Mouse (Mus musculus) mouse trophoblast stem cell (cell line): ENCODE measurements around the gene Mrps2.
"Not testable (repeated sequence)": the region's sequence is repeated elsewhere in the genome, so short reads cannot be mapped to it uniquely, and the experiment has no call there.

Source experiments
- in situ Hi-C, 2 experiments: fragments of 300-500 bp; cut with MseI, MboI; formaldehyde crosslinking; loops; 2 replicates in 1 of 2; 3 replicates in 1 of 2; pipeline ENCODE4 v1.15.1; 2025

Mrps2 gene

DNA sequence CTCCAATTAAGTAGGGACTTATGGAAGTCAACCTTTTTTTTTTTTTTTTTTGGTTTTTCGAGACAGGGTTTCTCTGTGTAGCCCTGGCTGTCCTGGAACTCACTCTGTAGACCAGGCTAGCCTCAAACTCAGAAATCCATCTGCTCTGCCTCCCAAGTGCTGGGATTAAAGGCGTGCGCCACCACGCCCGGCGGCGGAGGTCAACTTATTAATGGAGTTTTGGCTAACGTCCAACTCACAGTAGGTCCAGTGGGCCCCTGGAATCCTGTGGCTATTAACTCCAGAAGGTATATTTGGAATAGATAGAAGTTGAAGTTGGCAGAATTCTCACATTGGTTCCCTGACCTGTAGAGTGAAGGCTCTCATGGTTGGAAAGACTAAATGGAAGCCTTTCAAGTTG is 4.1 kb downstream of the Mrps2 start:
- in situ Hi-C loops: not testable (repeated sequence)

DNA sequence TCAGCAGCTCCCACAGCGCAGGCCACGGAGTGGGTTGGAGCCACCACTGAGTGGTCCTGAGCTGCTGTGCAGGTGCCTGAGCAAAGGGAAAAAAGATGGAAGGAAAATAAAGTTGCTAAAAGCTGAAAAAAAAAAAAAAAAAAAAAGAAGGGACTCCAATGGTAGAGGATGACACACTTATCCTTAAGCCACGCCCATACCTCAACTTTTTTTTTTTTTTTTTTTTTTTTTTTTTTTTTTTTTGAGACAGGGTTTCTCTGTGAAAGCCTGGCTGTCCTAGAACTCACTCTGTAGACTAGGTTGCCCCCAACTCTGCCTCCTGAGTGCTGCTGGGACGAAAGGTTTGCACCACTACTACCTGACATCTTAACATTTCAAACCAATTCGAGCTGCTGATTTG is 10.1 kb downstream of the Mrps2 start:
- in situ Hi-C loops: not testable (repeated sequence)

- in situ Hi-C loops: no loop called here
Observed at GRCm38 (mm10) chr2:28479208-28480204, 11.6 kb downstream of the Mrps2 start.

DNA sequence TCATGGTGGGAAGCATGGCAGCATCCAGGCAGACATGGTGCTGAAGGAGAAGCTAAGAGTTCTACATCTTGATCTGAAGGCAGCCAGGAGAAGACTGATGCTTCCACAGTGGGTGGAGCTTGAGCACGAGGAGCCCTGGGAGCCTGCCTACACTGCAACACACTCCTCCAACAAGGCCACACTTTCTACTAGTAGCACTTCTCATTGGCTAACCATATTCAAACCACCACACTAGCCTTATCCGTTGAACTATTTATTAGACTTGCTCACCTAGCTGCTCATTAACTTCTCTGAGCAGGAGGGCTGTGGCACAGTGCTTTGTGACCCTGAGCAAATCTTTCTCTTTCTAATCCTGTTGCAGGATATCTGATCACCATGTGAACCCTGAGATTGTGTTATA is 16.0 kb downstream of the Mrps2 start:
- in situ Hi-C loops: no loop called here

GRCm38 (mm10) chr2:28494521-28494920 is 26.7 kb downstream of the Mrps2 start:
- in situ Hi-C loops: no loop called here

GRCm38 (mm10) chr2:28495207-28495756 is 27.4 kb downstream of the Mrps2 start:
- in situ Hi-C loops: no loop called here

GRCm38 (mm10) chr2:28495801-28496595 is 28.1 kb downstream of the Mrps2 start:
- in situ Hi-C loops: no loop called here

- in situ Hi-C loops: no loop called here
Observed at GRCm38 (mm10) chr2:28496671-28497070, 28.8 kb downstream of the Mrps2 start, which contains the start of gene Gbgt1. Gbgt1 (plus strand) TSS chr2:28496891.

DNA sequence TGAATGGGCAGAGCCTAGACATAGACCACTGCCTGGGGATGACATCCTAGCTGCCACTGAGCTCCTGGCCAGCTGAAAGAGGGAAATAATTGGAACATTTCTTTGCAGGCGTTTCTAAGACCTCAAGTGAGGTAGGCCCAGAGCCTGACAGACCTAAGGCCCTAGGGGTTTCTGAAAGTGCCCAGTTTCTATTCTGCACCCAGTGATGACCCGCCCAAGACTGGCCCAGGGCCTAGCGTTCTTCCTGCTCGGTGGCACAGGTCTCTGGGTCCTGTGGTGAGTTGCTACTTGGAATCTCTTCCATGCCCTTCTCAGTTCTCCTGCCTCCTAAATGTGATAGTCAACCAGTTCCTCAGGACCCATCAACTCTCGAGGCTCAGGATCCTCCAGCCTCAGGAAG is 29.7 kb downstream of the Mrps2 start:
- in situ Hi-C loops: no loop called here

DNA sequence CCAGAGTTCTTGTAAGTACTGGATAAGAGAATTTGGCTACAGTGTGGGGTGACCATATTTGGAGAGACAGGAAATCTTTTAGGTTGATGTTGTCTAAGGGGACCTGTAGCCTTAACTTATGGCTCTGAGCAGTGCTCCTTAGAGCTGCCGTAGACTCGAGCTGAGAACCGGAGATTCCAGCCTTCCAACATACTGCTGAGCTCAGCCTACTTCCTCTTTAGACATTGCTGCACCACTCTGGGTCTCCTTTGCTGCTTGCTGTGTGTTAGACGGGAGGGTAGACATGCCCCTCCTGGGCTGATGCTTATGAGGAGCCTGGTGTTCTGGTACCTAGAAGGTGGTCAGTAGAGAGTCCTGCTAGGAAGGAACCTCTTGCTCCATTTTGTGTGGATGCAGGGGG is 30.6 kb downstream of the Mrps2 start:
- in situ Hi-C loops: no loop called here

GRCm38 (mm10) chr2:28502987-28503386 is 35.1 kb downstream of the Mrps2 start:
- in situ Hi-C loops: no loop called here

DNA sequence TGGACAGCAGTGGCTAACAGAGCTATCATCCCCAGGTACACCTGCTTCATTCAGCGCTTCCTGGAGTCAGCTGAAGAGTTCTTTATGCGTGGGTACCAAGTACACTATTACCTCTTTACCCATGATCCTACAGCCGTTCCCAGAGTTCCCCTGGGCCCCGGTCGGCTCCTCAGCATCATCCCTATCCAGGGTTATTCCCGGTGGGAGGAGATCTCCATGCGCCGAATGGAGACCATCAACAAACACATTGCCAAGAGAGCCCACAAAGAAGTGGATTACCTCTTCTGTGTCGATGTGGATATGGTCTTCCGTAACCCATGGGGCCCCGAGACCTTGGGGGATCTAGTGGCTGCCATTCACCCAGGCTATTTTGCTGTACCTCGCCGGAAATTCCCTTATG is 36.8 kb downstream of the Mrps2 start:
- in situ Hi-C loops: no loop called here

DNA sequence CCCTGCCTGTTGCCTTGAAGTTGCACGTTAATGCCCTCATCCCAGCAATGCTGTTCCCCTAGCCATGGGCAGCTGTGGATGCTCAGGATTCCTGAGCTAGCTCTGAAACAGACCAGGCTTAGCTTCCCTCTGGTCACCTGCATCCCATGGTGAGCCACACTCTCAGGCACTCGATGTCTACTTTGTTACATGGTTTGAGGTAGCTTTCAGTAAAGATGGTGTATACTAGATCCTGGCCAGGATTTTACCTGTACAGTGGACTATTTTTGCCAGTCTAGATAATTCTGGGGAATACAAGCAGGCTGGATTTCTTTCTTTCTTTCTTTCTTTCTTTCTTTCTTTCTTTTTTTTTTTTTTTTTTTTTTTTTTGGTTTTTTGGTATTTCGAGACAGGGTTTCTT is 37.9 kb downstream of the Mrps2 start, which contains the start of gene Gm10134:
Gene Gm10134 (plus strand): TSS at position 301 of the 400 bp plus-strand sequence.
- in situ Hi-C loops: no loop called here

- in situ Hi-C loops: no loop called here
Observed at GRCm38 (mm10) chr2:28506291-28506690, 38.4 kb downstream of the Mrps2 start.

- in situ Hi-C loops: not testable (repeated sequence)
Observed at GRCm38 (mm10) chr2:28511600-28511999, 43.7 kb downstream of the Mrps2 start.

DNA sequence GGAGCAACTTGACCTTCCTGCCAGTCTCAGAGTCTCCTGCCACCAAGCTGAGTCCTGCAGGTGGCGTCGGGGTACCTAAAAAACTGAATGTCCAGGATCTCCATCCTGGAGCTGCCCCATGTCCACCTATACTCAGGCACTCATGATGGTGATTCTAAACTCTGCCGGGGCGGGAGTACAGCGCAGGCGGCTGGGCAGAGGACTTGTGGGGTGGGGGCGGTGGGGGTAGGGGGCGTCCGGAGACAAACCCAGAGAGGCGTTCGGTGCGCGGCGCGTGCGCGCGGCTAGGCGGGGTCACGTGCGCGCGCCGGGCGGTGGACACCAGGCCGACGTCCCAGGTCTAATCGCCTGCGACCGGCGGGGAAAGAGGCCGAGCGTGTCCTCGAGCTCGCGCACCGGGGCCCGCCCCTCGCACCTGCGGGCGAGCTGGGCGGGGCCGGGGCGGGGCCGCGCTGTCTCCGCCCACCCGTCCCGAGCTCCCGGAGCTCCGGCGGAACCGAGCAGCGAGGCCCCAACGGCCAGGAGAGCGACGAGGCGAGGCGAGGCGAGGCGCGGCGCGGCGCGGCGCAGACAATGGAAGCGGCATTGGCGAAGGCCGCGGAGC is 45.0 kb downstream of the Mrps2 start, which contains the start of gene Ralgds:
Gene Ralgds (plus strand): TSS at position 328 of the 604 bp plus-strand sequence.
- in situ Hi-C loops: no loop called here

DNA sequence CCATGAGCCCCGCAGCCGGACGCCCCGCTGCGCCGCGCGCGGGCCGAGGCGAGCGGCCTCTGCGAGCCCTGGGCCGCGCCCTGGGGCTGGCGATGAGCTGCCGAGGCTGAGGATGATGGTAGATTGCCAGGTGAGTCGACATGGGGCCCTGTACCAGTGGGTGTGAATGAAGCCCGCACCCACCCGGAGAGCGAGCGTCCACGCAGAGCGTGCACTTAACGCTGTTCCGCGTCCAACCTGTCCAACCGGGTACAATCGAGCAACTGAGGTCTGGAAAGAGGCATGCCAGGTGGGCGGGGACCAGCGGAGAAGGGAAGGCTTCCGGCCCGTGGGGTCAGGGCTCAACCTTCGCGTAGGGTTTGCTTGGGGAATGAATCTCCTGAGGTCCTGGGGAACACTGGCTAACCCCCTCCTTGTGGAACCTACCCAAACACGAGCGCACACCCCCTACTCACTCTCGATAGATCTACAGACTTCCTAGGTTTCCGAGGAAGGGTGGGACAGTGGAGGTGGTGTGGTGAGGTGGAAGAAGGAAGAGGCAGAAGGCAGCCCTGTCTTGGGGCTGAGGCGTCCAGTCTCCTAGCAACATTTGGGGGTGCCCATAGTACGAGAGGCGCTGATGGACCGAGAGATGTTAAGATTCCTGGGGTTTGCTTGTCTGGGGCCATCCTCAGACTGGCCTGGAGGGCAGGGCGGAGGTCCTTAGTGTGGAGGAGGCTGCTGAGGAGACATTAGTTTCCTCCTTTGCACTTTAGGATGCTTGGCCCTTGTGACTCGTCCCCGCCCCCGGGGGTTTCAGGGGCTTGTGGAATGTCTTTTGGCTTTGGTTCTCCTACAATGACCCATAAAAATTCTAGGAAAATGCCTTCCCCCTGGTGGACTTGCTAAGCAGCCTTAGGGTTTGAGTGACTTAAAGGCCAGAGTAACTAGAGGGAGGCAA is 45.8 kb downstream of the Mrps2 start:
- in situ Hi-C loops: no loop called here

GRCm38 (mm10) chr2:28514489-28514888 is 46.6 kb downstream of the Mrps2 start:
- in situ Hi-C loops: no loop called here

GRCm38 (mm10) chr2:28517206-28517909 is 49.5 kb downstream of the Mrps2 start:
- in situ Hi-C loops: no loop called here

DNA sequence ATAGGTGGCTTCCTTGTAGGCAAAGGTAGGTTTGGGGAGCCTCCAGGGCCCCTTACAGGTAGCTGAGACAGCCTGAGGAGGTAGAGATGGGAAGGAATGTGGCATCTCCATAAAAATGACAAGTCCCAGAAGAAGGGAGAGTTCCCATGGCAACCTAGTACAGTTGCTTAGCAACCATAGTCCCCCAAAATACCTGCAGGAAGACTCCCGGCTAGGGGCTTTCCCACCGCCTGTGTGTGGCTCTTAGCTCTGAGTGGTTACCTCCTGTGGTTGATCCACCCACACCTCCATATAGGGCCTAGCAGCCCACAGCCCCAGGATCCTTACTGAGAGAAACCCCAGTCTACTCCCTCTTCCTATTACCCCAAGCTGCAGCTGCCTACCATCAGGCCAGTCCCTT is 50.4 kb downstream of the Mrps2 start:
- in situ Hi-C loops: no loop called here
